Mouse (Mus musculus) thymus, postnatal 36 days (tissue): ENCODE measurements around the gene Adat1.

Experiments used
- DNase-seq, 2 experiments: peaks; one replicate each; pipeline ENCODE4 v3.0.0; 2022; ENCODE audit warnings: mixed read lengths in 2 of 2

The Adat1 gene

GRCm38 (mm10) chr8:111967246-111967870, 24.7 kb downstream of the Adat1 start:
- DNase-seq: no peak

DNA sequence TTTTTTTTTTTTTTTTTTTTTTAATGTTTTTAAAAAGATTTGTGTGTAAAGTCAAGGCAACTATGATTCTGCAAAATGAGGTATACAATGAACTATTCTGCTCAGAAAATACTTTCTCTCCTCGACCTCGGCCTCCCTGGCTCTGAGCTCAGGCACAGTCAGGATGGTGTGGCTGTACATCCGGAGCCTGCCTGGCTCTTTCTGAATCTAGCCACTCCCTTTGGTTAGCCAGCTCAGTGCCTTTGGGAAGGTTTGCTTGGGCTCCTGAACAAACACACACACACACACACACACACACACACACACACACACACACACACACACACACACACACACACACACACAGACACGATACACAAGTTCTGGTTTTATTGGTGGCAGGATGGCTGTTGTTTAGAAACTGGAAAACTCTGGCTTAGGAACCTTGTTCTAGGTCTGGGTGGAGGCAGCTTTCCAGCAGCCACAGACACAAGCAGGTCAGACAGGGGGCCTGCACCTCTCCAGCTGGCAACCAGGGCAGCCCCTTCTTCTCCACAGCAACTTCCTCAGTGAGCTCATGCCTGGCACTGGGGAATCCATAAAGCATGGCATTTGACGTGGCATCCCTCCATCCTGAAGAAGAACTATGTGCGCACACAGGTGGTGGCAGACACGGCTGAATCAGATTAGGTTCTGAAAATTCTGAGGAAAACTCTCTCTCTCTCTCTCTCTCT, 27.1 kb downstream of the Adat1 start:
- DNase-seq: no peak

DNA sequence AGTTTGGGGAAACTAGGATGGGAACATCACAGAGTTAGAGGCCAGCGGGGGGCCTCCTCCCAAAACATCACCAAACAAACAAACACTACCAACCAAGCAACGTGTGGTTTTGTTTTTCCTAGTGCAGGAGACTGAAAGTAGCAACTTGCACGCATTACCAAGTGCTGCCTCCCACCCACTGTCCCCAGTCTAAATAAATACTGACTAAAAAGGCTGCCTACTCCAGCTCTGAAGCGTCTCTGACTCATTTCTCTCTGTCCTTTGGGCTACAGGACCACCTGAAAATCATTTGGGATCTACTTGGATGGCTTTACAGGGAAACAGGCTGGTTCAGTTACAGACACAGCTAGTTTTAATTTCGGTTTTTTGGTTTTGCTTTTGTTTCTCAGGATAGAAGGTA, 27.8 kb downstream of the Adat1 start:
- DNase-seq: no peak

DNA sequence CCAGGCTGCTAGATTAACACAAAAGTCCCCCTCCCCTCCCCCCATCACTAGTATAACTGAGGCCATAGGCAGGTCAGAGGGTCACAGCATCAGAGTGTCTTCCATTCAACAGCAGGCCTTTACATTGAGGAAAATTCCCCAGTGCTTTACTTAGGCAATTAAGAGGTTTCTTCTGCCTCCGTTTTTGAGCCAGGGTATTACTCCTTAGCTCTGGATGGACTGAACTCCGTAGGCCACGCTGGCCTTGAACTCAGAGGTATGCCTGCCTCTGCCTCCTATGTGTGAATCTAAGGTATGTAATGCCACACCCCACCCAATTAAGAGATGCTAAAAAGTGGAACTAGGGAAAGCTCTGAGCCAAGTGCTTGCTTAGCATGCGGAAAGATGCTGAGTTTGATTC, 28.6 kb downstream of the Adat1 start:
- no peak for DNase-seq

DNA sequence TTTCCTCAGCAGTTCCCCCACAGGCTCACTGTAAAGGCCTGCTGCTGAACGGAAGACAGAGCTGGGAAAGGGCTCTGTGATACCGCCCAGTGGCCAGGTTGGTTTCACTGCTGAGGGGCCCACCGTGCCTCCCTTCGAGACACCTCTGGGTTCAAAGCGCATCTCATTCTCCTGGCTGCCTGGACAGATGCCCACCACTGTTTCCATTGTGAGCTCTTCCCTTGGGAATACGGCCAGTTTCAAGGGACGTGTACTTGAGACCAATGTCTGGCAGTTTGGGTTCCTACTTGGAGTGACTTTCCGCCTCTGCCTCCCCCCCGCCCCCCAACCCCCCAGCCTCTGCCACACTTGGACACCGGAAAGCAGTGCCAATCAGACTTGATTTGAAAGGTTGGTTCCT, 29.0 kb downstream of the Adat1 start:
- DNase-seq: no peak

GRCm38 (mm10) chr8:111962589-111962988, 29.5 kb downstream of the Adat1 start:
- DNase-seq: no peak

GRCm38 (mm10) chr8:111961330-111961729, 30.8 kb downstream of the Adat1 start:
- no peak for DNase-seq

GRCm38 (mm10) chr8:111960591-111961321, 31.3 kb downstream of the Adat1 start:
- no peak for DNase-seq

GRCm38 (mm10) chr8:111957231-111957630, 34.9 kb downstream of the Adat1 start:
- no peak for DNase-seq

DNA sequence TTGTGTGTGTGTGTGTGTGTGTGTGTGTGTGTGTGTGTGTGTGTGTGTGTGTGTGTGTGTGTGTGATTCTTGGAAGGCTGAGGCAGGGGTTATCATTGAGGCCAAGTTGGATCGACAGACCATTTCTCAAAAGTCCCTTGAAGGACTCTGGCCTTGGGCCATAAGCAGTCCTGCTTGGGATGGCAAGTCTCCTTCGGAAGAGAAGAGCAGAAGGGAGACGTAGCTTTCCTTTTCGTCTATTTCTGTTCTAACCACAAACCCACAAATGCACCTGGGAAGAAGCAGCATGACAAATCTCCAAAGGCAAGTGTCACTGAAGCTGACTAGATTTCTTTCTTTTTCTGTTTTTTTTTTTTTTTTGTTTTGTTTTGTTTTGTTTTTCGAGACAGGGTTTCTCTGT, 36.2 kb downstream of the Adat1 start:
- DNase-seq: no peak

- DNase-seq: no peak
Measured at GRCm38 (mm10) chr8:111954844-111955594, 37.1 kb downstream of the Adat1 start.

DNA sequence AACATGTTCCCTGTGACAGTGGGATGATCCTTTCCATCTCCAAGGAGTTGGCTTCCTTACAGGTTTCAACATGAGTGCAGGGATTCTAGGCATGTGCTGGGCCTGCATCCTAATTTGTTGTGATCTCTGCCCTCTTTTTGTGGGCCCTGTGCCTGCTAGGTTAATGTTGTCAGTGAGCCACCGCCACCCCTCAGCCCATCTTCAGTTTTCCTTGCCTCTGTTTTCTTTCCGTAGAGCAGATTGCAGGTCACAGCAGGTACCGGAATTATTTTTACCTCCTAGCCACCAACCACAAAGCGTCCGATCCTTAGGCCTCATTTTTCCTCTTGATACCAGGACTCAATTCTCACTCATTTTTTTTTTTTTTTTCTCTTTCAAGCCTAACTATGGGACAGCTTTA, 40.2 kb downstream of the Adat1 start:
- DNase-seq: no peak

DNA sequence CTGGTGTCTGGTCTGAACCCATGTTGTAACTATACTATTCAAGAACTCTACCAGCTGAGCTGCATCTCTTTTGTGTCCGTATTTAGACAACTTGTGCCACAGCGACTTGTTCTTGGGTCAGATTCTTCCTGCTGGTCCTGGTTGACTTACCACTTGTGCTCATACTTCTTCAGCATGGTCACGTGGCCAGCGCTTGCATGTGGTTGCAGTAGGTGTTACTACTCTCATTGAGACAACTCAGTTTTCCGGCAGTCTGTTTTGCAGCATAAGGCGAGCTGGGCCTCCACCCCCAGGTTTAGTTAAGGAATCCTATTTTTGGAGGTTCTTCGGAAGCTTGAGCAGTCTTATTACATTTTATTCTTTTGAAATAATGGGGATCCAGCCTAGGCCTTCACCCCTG, 40.8 kb downstream of the Adat1 start:
- DNase-seq: no peak

GRCm38 (mm10) chr8:111950846-111951245, 41.3 kb downstream of the Adat1 start:
- no peak for DNase-seq

DNA sequence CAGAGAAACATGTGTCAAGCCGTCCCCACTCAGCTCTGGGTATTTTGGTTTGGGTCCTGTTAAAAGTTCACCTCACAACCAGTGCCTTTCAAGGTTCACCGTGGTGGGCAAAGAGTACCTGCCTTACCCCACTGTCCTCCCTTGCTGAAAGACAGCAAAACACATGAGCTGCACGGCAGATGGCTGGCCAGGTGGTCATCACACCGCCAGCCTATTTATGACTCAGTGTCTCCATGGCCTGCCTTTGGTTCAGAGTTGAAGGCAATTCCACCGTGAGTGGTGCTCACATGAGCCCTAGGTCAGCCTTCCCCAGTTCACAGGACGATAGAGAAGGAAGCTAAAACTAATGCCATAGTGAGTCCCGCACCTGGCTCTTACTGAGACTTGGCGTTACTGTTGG, 44.1 kb downstream of the Adat1 start:
- no peak for DNase-seq

DNA sequence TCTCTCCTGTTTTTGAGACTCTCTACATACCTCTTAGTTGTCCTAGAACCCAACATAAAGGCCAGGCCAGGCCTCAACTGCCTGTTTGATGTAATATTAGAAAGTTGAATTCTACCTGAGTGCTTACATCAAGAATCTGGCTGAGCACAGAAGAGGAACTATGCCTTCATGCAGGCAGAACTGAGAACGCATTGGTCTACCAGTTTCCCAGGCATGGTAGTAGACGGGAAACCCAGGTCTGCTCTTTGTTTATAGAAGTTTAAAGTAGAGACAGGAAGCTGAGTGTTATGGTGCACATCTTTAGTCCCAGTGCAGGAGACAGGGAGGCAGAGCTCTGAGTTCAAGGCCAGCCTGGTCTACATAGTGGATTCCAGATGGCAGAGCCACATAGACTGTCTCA, 45.0 kb downstream of the Adat1 start:
- no peak for DNase-seq

DNA sequence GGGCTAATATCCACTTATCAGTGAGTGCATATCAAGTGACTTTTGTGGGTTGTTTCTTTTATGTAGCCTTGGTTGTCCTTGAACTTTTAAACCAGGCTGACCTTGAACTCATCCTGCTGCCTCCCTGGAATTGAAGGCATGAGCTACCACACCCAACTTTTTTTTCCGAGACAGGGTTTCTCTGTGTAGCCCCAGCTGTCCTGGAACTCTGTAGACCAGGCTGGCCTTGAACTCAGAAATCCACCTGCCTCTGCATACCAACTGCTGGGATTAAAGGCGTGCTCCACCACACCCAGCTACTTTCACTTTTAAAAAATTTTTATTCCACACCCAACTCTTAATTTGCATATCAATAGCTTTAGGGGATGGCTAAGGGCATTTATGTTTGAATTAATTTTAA, 48.6 kb downstream of the Adat1 start:
- no peak for DNase-seq

GRCm38 (mm10) chr8:111941101-111941454, 51.0 kb downstream of the Adat1 start:
- DNase-seq: peak; percentile 50 to 66

- peak; percentile 93 to 95 for DNase-seq
Measured at GRCm38 (mm10) chr8:111940171-111941100, 51.7 kb downstream of the Adat1 start, which contains the start of gene Gabarapl2. Gabarapl2 (plus strand) TSS chr8:111940703.

GRCm38 (mm10) chr8:111939516-111940142, 52.5 kb downstream of the Adat1 start:
- peak; percentile 11 to 35 for DNase-seq
